Mouse (Mus musculus) cerebellum, adult 18-20 months (tissue): Measurements from ENCODE around the gene Ip6k2.

Experiments used
- DNase-seq, 2 experiments: peaks; one replicate each; pipeline ENCODE4 v3.0.0; 2021

Gene Ip6k2

GRCm38 (mm10) chr9:108824755-108825413 lies 41.3 kb downstream of the Ip6k2 start:
- peak; percentile 98 for DNase-seq

- DNase-seq, result peak; percentile 92 to 93
Observed at GRCm38 (mm10) chr9:108825820-108826699, 42.5 kb downstream of the Ip6k2 start, which contains the start of gene Celsr3. TSS of gene Celsr3 (plus strand) at chr9:108826320.

GRCm38 (mm10) chr9:108826700-108827340 lies 43.2 kb downstream of the Ip6k2 start:
- peak; percentile 80 to 85 for DNase-seq

- DNase-seq, result no peak
Observed at GRCm38 (mm10) chr9:108827454-108827853, 43.9 kb downstream of the Ip6k2 start.

- peak in 1 of 2 experiments; percentile 46 for DNase-seq
Observed at GRCm38 (mm10) chr9:108827906-108828305, 44.3 kb downstream of the Ip6k2 start.

GRCm38 (mm10) chr9:108831637-108832036 lies 48.0 kb downstream of the Ip6k2 start:
- DNase-seq, result no peak

- peak; percentile 72 to 86 for DNase-seq
Observed at GRCm38 (mm10) chr9:108832390-108833108, 49.0 kb downstream of the Ip6k2 start.

- peak; percentile 81 for DNase-seq
Observed at GRCm38 (mm10) chr9:108842989-108843388, 59.4 kb downstream of the Ip6k2 start.

- no peak for DNase-seq
Observed at GRCm38 (mm10) chr9:108845390-108845789, 61.8 kb downstream of the Ip6k2 start.

- DNase-seq, result no peak
Observed at GRCm38 (mm10) chr9:108847374-108847773, 63.8 kb downstream of the Ip6k2 start.

- no peak for DNase-seq
Observed at GRCm38 (mm10) chr9:108848419-108848818, 64.8 kb downstream of the Ip6k2 start.

- DNase-seq, result no peak
Observed at GRCm38 (mm10) chr9:108852976-108853375, 69.4 kb downstream of the Ip6k2 start, which contains the start of gene Slc26a6. TSS of gene Slc26a6 (plus strand) at chr9:108853283.

- peak; percentile 92 to 95 for DNase-seq
Observed at GRCm38 (mm10) chr9:108853635-108854240, 70.1 kb downstream of the Ip6k2 start.

GRCm38 (mm10) chr9:108854241-108854696 lies 70.7 kb downstream of the Ip6k2 start:
- peak; percentile 80 to 88 for DNase-seq

GRCm38 (mm10) chr9:108855335-108855734 lies 71.7 kb downstream of the Ip6k2 start:
- no peak for DNase-seq
